Mouse (Mus musculus) c-Kit-positive CD71-negative TER-119-negative erythroid progenitor cells, embryonic 14.5 days (primary cell): Measurements from ENCODE around the gene Mlycd.
"Not testable (repeated sequence)": the region's sequence is repeated elsewhere in the genome, so short reads cannot be mapped to it uniquely, and the experiment has no call there.

Experiments used
- DNase-seq: peaks from one replicate; pipeline ENCODE4 v3.0.0-alpha.2; 2013; ENCODE audit warnings: low read depth

Gene Mlycd

DNA sequence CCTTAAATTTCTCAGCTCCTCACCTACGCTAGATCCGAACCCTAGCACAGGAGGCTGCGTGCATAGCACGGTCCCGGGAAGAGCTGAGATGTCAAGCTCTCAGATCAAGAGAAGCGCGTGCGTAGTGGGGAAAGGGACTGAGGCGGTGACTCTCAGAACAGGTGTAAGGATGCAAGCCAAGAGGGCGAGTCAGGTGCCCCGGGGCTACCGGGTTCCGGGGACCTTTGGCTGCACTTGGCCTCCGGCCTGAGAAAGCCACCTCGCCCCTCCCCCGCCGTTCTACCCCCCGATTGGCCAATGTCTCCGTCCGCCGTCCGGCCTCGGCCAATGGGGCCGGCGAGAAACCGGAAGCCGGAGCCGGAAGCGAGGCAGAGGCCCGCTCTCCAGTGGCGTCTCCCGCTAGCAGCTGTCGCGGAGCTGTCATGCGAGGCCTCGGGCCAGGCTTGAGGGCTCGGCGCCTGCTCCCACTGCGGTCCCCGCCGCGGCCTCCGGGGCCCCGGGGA lies at the start of gene Mlycd:
Gene Mlycd, plus strand, starts transcription at position 355 of the 503 bp plus-strand sequence.
- DNase-seq = peak; percentile 80

DNA sequence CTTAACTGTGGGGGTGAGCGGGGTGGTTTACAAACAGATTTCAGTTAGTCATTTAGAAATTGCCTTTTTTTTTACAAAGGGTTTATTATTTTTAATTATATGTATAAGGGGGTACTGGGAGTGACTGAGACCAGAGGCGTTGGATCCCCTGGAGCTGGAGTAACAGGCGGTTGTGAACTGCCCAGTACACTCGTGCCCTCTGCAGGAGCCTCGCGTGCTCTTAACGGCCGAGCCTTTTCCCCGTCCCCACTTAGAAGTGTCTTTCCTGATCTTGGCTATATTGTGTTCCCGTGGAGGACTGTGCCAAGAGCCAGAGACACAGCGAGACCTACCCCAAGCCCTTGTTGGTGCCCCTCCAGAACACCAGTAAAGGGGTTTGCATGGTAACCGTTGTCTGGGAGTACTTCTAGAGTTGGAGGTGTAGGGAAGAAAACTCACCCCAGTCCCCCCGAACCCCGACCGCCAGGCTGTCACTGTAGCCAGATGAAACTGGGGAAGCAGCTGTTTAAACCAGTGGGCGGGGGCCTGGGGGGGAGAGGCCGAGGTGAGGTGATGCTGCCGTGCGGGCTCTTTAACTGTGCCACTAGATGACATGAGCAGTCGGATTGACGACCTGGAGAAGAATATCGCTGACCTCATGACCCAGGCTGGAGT lies 49.5 kb upstream of the Mlycd start:
- DNase-seq = no peak

DNA sequence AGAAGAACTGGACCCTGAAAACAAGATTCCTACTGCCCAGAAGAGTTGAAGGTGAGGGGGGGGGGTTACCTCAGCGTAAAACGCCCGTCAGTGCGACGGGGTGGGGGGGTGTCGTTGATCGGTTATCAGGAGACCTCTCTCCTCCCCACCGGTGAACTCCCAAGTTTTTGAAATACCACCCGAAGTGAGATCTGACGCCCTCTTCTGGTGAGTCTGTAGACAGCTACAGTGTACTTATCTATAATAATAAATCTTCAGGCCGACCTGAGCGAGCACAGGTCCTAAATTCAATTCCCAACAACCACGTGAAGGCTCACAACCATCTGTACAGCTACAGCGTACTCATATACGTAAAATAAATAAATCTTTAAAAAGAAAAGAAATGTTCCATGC lies 49.0 kb upstream of the Mlycd start:
- DNase-seq = no peak

DNA sequence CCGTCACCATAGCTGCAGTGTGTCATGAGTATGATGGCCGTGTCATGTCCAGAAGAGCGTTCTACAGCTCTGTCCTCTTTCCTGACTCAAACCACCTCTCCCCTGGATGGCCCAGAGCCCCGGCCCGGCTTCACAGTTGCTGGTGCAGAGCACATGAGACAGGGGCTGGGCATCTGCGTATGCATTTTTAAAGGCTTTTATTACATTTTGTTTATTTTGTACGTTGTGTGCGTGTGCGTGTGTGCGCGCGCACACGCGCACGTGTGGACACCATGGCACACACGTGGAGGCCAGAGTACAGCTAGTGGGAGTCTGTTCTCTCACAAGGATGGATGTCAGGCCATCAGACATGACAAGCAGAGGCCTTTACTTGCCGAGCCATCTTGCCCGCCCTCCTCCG lies 43.0 kb upstream of the Mlycd start:
- DNase-seq = no peak

DNA sequence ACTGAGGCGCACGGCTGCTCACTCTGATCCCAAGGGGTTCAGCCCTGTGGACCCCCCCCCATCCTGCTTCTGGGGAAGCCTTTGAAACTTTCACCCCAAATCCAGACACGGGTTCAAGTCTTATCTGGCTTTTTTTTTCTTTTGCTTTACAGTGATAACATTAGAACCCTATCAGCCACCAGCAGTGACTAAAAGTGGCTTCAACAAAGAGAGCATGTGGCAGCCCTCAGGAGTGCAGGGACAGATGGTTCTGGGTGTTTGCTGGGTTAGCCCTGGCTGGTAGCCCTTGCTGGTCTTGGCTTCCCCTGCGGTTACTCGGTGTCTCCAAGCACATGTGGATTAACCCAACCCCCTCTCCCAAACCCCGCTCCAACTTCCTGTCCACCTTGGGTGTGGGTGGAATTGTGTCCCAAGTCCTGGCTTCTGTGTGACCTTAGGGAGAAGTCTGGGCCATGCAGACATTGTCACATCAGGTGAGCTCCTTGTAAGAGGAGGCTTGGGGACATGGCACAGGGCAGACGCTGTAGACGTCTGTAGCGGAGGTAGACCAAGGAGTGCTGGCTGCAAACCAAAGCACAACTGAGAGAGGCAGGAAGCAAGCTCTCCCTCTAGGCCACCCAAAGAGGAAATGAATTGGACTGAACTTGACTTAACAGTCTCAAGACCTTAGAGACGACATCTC lies 41.6 kb upstream of the Mlycd start:
- DNase-seq = no peak

DNA sequence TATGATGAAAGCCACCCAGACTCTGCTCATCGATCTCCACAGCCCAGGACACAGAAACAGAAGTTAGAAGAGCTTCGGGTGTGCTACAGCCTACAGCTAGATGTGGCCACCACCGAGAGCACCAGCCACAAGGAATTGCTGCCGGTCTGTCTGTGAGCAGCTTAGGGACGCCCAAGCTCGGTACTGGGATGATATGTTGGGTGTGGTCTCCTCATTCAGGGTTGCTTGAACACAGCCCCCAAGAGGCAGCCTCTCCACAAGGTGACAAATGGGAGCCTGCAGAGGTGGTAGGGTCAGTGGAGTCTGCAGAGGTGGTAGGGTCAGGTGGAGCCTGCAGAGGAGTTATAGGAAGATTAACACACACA lies 41.0 kb upstream of the Mlycd start:
- DNase-seq = no peak

DNA sequence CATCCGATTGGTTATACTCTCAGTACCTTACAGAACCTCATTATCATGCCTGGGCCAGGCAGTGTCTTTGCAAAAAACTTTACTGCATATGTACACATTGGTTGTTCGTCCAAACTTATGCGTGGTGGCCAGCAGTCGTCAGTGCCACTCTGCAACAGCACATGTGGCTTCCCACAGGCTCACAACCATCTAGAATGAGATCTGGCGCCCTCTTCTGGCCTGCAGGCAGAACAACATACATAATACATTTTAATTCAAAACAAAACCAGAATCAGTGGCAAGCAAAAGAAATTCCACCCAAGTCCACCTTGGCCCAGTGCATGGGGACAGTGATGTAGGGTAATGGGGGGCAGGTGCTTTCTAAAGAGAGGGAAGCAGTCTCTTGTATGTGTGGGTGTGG lies 38.0 kb upstream of the Mlycd start:
- peak; percentile 50 for DNase-seq

DNA sequence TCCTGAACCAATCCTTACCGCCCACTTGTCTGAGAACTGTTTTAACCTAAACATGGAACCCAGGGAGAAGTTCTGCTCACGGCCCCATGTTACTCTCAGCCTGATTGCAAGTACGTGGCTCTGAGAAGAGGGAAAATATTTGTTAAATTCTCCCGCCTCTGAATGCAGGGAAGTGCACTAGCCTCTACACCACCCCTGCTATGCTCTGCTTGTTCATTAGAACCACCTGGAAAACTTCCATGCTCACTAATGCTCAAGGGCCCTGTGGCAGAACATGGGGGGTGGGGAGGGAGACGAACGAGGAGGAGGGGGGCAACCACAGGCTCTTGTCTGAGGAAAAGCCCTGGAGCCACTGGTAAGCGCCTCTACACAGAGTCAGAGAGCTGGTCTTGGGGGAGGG lies 36.5 kb upstream of the Mlycd start:
- DNase-seq = no peak

DNA sequence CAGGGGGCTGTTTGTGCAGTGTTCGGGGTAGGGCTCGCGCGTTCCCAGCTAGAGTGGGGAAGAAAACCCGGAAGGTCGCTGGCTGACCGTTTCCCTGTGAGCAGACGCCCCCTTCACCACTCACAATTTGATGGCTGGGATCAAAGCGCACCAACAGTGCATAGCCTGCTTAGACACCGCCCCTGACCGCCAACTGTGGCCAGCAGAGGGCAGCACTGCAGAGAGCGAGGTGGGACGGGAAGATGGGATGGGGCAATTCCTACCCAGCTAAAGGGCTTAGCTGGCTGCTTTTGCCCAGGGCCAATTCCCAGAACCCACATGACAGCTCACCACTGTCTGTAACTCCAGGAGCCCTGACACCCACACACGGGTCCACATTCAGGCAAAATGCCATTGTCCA lies 35.8 kb upstream of the Mlycd start:
- peak; percentile 47 for DNase-seq

DNA sequence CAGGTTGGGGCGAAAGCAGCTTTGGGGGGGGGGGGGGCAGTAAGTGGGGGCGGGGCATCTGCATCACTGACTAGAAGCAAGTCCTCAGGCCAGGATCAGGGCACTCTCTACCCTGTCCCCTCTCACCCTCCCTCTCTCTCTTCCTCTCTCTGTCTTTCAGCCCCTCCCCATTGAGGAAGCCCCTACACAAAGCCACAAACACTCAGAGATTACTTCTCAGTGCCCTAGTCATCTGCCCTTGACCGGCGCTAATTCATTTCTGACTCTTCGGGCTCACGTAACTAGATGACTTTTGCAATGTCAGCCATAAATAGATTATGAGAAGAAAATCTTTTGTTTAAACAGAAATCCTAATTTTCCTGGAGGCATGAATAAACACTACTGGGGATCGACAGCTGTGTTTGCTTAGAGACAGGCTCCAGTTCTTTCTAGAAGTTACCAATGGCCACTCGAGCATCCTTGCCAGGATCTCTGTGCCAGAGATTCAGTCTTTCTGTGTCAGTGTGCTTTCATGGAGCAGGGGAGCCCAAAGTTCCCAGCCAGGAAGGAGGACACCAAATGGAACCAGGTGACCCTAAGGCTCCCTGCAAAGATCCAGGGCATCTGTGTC lies 33.9 kb upstream of the Mlycd start:
- no peak for DNase-seq

DNA sequence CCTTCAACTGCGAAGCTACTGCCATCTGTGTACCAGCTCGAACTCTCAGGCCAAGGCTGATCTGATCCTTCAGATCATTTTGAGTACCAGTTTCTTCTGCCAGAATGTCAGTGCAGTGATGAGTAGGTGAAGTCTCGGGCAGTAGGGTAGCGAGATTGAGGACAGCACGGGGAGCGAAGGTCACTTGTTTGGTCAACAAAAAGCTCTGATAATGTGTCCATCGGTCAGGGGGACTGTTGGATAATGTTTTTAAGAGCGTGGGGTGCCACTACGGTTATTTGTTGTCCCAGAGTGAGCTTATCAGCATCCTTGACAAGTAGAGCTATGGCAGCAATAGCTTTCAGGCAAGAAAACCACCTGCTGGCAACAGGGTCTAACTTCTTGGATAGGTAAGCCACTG lies 20.0 kb upstream of the Mlycd start:
- not testable (repeated sequence) for DNase-seq

DNA sequence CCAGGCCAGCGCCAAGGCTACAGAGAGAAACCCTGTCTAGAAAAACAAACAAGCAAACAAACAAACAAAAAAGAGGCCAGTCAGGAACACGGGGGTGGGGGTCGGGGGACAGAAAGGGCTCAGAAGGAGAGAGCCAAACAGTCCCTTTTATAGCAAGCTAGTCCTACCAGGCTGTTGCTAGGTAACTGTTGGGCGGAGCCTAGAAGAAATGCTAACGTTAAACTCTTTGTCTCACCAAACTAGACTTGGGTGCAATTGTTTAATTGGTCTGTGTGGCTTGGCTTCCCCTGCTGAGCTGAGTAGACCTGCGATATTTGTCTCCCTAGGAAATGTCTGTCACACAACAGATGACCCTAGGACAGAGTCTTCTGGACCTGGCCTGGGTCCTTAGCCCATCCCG lies 16.2 kb upstream of the Mlycd start:
- no peak for DNase-seq

DNA sequence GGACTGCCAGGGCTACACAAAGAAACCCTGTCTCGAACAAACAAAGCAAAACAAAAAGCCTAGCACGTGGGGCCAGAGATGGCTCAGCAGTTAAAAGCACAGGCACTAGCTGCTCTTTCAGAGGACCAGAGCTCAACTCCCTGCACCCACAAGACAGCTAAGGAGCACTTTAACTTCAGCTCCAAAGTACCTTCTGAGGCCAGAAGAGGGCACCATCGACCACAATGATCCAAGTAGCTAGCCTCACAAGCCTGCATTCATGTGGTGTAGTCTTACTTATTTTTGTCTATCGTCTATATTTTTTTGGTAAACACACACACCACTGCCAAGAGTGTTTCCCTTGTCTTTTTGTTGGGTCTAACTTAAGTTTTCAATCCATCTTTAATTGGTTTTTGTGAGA lies 14.1 kb upstream of the Mlycd start:
- peak; percentile 43 for DNase-seq

DNA sequence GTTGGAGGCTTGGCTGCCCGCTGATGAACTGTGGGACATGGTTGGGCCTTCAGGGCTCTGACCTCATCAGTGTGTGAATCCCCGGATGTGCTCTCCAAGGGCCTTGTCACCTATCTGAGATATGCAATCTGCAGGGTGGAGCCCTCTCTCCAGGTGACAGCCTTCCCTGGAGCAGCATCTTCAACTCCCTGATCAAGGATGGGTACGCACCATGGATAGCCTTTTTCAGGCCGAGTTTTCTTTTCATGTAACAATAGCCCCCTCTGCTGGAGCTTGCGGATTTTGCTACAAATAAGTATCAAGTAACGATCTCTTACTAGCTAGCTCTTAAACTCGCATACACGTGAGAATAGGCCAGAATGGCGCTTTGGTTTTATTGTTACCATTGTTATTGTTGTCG lies 10.2 kb upstream of the Mlycd start:
- peak; percentile 72 for DNase-seq

DNA sequence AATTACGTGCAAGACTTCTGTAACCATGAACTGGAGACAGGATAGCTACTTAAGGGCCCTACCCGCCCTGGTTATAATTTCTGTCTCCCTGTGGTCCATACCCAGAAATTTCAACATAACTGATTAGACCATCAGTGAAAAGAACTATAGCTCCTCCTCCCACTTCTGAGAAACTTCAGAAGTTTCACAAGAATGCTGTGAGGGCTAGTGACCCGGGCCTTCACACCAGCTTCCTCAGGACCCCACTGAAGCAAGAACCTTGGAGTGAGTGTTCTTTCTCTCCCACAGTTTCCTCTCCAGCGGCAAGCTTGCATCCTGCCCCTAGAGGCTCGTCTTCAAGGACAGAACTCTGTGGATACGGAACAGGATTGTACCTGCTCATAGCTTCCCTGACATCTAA lies 8.8 kb upstream of the Mlycd start:
- DNase-seq = no peak

DNA sequence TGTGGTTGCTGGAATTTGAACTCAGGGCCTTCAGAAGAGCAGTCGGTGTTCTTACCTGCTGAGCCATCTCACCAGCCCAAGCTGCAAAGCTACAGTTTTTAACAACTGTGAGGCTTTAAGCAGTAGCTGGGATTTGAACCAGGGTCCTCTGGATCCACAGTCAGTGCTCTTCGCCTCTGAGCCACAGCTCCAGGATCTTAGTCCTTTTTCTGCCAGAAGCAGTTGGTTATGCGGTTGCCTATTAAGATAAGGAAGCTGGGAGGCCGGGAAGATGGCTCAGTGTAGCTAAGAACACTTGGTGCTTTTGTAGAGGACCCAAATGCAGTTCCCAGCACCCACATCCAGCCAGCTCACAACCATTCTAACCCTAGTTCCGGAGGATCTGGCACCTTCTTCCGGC lies 7.7 kb upstream of the Mlycd start:
- no peak for DNase-seq

DNA sequence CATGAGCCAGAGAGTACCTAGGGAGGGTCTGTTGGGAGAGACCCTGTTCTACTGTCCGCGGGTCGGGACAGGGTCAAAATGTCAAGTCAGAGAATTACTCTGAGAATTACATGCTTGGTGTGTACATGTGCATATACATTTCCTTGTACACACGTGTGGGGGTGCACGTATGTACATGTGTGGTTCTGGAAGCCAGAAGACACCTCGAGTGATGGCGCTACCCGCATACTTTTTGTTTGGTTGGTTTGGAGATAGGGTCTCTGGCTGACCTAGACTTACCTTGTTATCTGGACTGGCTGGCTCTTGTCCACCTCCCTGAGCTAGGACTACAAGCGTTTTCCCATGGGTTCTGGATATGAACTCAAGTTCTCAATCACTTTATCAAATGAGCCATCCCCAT lies 581 bp upstream of the Mlycd start:
- no peak for DNase-seq

DNA sequence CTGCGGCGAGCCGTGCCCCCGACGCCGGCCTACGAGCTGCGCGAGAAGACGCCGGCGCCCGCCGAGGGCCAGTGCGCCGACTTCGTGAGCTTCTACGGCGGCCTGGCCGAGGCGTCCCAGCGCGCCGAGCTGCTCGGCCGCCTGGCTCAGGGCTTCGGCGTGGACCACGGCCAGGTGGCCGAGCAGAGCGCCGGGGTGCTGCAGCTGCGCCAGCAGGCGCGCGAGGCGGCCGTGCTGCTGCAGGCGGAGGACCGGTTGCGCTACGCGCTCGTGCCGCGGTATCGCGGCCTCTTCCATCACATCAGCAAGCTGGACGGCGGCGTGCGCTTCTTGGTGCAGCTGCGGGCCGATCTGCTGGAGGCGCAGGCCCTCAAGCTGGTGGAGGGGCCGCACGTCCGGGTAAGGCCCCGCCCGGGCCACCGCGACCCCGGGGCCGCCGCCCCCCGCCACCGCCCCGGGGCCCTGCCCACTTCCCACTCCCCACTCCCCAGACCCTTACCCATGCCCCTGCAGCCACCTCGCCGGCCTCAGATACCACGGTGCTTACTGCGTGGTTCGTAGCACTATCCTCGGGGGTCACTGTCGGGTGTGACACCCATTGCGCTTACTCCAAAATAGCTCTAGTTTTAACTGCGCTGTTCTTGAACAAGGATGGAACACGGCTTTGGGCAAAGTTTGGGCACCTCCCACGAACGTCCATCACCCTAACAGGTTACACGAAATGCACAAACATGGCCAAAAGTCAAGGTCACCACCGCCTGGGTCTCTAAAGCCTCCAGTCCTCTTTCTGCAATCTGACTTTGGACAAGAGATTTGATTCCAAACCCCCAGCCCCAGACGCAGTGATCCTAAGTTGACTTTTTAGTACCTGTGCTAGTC lies 633 bp downstream of the Mlycd start:
- no peak for DNase-seq

DNA sequence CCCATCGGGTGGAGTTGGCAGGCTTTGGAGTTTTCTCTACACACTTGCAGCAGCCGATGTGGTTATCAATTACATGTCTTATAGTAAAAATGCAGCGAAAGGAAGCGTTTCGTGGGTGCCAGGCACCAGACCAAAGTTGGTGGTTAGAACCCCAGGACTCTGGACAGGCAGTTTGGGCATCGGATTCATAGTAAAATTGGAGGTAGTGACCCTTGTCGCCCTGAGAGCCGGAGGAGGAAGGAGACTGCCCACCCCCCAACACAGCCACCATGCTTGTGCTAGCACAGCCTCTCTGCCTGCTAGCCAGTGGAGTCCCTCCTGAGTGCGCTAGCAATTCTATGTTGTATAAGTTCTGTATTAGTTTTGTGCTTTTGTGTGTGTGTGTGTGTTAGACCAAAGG lies 3.9 kb downstream of the Mlycd start:
- DNase-seq = no peak

DNA sequence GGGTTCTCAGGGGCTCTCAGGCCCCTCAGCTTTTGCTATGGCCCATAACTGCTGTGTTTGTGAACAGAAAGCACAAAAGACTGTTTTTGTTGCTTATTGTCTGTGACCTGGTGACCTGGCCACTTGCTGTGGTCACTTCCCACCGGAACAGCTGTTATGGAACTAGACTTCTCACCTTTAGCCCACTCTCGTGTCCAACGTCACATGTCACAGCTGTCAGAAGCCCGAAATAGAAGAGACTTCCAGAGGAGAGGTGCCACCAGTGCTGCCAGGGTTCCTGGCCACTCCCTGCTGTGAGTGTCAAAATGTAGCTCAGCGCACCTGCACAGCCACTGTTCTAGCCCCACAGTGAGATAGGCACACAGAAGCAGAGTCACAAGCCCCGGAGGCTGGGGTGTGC lies 4.6 kb downstream of the Mlycd start:
- no peak for DNase-seq

DNA sequence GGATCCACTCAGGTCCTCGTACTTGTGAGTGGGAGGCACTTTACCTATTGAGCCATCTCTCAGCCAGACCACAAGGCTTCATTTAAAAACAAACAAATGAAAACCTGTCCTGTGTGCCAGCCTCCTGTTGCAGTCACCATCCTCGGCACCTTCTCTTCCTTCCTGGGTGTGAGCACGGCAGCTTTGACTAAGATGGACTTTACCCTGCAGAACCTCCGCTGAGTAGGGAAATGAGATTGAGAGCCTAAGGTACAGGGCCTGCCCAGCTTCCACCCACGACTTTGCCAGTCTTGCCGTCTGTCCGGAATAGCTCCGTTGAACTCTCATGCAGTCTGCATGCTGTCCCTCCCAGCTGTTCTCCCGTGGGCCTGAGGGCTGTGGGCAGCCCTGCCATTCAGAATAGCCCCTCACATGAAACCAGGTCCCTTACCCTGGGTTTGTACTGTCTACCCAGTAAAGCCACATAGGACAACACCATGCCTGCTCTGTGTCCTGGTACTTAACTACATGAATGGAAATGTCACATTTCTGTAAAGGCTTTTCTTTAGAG lies 5.5 kb downstream of the Mlycd start:
- DNase-seq = no peak

DNA sequence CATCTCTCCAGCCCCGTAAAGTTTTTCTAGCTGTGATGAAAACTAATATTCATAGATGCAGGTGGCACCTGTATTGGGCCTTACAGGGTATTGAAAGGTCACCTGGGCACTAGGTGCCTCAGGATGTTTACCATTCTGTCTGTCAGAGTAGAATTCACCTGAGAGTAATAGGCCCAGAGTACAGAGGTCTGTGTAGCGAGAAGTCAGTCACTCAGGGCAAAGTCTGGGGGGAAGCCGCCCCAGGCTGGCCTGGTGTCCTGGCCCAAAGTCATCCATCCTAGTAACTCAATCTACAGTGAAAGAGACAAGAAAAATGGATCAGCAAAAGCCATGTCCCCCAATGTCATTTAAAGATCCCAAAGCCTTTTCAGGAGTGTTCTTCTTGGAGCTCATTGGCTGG lies 6.2 kb downstream of the Mlycd start:
- DNase-seq = no peak
